Mouse (Mus musculus): ENCODE results near the gene 1700016K19Rik.
"Not testable (repeated sequence)": the region's sequence is repeated elsewhere in the genome, so short reads cannot be mapped to it uniquely, and the experiment has no call there.

1700016K19Rik gene

GRCm38 (mm10) chr11:75984581-75984980 is 15.1 kb upstream of the 1700016K19Rik start:
- DNase-seq (ENCODE audit: low spot score in 2 of 2) = no peak

GRCm38 (mm10) chr11:75985948-75986347 is 13.8 kb upstream of the 1700016K19Rik start:
- no peak for DNase-seq (ENCODE audit: low spot score in 2 of 2)

- no peak for DNase-seq (ENCODE audit: low spot score in 2 of 2)
Measured at GRCm38 (mm10) chr11:75990965-75991835, 8.5 kb upstream of the 1700016K19Rik start.

GRCm38 (mm10) chr11:75991911-75992310 is 7.8 kb upstream of the 1700016K19Rik start:
- no peak for DNase-seq (ENCODE audit: low spot score in 2 of 2)

DNA sequence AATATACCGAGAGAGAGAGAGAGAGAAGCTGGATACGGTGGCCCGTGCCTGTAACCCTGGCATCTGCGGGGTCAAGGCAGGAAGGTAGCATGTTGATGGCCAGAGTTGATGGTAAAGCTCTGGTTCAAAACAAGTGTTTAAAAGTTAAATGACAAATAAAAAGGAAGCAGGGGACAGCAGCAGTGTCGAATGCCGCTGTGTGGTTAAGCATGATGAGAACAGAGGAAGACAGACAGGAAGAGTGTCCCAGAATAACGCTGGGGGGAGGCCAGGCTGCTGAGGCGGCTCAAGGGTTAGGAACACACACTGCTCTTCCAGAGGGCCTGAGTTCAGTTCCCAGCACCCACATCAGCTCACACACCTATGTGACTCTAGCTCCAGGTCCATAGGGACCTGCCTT is 7.2 kb upstream of the 1700016K19Rik start:
- no peak for DNase-seq (ENCODE audit: low spot score in 2 of 2)

- no peak for DNase-seq (ENCODE audit: low spot score in 2 of 2)
Measured at GRCm38 (mm10) chr11:75994357-75994756, 5.4 kb upstream of the 1700016K19Rik start.

DNA sequence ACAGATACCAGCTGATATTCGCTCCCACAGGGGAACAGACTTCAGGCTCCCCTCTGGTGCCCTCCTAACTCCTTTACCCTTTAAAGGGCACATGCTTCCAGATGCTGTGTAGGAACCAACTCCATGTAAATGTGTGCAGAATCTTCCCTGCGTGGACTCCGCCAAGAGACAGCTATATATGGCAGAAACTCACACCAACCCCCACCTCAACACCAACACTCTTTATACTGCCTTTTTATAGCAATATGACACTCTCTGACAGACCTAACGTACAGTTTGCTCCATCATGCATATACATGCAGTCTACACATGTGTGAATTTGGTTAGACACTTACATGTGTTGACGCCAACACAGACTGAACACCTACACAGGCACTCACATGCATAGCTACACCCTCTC is 989 bp downstream of the 1700016K19Rik start:
- peak in 1 of 2 experiments; percentile 3 for DNase-seq (ENCODE audit: low spot score in 2 of 2)

DNA sequence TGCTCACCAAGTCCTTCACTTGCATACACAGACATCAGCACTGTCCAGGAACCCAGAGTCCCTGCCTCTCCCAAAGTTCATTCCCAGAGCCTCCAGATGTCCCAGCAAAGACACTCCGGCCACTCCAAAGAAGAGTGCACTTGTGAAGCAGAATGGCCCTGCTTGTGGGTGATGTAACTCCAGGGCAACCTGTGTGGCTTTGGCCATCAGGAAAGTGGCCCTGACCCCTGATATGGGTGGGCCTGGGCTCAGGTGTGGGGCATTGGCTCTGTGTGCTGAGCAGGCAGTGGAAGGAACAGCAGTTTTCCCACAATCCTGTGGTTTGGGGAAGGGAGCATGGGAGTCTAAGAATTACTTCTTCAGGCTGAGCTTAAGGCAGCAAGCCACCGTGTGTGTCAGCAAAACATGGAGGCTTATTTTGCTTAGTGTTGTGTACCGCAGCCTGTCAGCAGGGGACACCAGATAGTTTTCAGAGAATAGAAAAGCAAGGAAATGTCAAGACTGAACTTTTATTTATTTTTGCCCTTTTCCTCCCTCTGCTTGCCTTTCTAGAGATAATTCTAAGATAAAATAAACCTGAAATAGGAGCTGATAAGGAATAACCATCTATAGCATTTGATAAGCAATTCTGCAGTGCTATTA is 1.6 kb downstream of the 1700016K19Rik start:
- no peak for DNase-seq (ENCODE audit: low spot score in 2 of 2)

DNA sequence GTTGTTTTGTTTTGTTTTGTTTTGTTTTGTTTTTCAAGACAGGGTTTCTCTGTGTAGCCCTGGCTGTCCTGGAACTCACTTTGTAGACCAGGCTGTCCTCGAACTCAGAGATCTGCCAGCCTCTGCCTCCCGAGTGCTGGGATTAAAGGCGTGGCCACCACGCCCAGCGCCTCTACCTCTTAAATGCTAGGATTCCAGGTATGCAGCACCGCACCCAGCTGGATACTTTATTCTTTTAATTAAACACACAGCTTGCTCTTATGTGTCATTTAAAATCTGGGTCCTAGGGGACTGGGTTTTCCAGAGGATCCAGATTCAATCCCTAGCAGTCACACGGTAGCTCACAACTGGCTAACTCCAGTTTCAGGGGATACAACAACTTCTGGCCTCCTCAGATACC is 4.6 kb downstream of the 1700016K19Rik start:
- DNase-seq (ENCODE audit: low spot score in 2 of 2) = not testable (repeated sequence)

GRCm38 (mm10) chr11:76008162-76008561 is 8.4 kb downstream of the 1700016K19Rik start:
- DNase-seq (ENCODE audit: low spot score in 2 of 2) = no peak

DNA sequence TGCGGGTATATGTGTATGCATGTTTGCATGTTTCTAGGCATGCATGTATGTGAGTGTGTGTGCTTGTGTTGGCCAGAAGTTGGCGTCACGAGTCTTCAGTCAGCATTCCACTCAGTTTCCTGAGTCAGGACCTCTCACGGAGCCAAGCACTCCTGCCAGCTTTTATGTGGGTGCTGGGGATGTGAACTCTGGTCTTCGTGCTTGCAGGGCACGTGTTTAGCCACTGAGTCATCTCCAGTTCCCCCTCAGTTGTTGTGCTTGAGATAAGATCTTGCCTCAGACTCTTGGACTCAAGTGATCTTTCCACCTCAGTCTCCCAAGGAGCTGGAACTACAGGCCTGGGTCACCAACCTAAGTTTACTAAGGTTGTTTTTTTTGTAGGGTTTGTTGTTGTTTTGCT is 9.4 kb downstream of the 1700016K19Rik start:
- no peak for DNase-seq (ENCODE audit: low spot score in 2 of 2)

DNA sequence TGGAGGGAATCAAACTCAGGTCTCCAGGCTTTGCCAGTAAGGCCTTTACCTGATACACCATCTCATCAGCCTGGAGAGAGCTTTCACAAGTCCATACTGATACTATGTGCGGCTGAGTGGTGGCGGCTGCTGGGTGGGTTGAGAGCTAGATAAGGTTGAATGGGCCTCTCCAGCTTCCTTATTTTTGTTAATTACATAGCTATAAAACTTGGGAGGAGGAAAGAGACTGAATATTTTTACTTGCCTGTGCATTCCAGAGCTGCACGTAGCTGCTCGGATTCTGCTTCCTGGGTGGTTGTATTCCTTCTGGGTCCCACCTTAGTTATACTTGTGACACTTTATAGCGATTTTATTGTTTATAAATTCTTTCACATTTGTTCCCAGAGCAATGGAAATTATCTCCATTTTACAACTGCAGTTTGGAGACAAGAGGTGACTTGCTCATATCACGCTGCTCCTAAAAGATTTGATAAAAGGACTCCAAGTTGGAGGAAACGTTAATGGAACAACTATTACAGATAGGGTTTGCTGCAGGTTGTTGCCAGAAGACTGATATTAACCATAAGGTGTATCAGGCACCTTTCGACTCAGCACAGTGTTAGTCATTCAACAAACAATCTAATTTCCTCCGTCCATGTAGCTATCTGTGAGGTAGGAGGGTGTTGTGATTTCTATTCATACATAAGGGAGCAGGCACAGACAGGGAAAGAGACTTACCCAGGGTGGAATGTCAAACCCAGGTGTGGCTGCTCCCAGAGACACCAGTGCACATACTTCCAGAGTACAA is 11.3 kb downstream of the 1700016K19Rik start:
- no peak for DNase-seq (ENCODE audit: low spot score in 2 of 2)

GRCm38 (mm10) chr11:76015251-76015650 is 15.5 kb downstream of the 1700016K19Rik start:
- DNase-seq (ENCODE audit: low spot score in 2 of 2) = no peak

- no peak for DNase-seq (ENCODE audit: low spot score in 2 of 2)
Measured at GRCm38 (mm10) chr11:76015814-76016213, 16.1 kb downstream of the 1700016K19Rik start.

GRCm38 (mm10) chr11:76019879-76020278 is 20.2 kb downstream of the 1700016K19Rik start:
- DNase-seq (ENCODE audit: low spot score in 2 of 2) = no peak

DNA sequence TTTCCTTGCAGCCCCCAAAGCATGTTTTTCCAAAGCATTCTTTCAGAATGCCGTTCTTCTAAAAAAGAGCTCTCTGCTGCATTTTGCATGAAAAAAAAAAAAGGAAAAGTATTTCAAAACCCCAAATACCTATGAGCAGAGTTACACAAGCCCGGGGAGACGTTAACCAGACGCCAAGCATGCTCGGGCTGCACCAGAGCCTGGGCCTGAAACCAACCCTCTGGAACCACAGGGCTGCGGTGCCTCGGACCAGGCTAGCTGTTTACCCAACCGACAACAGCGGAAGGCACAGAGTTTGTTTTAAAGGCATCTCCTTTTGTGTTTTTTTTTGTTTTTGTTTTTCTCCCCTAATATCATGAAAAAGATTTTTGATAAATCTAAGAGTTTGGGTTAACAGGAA is 21.2 kb downstream of the 1700016K19Rik start:
- DNase-seq (ENCODE audit: low spot score in 2 of 2) = no peak

- DNase-seq (ENCODE audit: low spot score in 2 of 2) = no peak
Measured at GRCm38 (mm10) chr11:76025080-76025583, 25.4 kb downstream of the 1700016K19Rik start.

- DNase-seq (ENCODE audit: low spot score in 2 of 2) = no peak
Measured at GRCm38 (mm10) chr11:76026527-76027138, 26.9 kb downstream of the 1700016K19Rik start.

- peak; percentile 30 for DNase-seq (ENCODE audit: low spot score in 2 of 2)
Measured at GRCm38 (mm10) chr11:76027139-76028071, 27.7 kb downstream of the 1700016K19Rik start, which contains the start of gene Rflnb. TSS of gene Rflnb (minus strand) at chr11:76027782.

DNA sequence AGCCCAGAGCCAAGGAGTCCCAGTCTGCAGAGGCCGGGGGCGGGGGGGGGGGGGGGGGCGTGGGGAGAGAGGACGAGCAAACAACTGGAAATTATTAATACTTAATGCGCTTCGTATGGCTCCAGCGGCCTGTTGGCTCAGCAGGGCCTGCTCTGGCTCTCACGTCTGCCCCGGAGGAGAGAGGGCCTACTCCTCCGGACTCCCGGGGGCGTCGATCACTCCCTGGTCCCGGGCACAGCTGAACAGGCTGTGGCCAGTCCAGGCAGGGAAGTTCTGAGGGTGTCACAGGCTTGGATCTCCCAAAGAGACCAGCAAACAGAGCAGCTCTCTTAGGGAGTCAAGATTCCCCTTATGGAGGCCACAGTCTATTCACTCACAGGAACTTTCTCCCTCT is 28.4 kb downstream of the 1700016K19Rik start:
- DNase-seq (ENCODE audit: low spot score in 2 of 2) = no peak

All from right cerebral cortex, postnatal 36 days (tissue).